20 mouse cellular contexts compared by ENCODE assay signal in the genomic region with DNA sequence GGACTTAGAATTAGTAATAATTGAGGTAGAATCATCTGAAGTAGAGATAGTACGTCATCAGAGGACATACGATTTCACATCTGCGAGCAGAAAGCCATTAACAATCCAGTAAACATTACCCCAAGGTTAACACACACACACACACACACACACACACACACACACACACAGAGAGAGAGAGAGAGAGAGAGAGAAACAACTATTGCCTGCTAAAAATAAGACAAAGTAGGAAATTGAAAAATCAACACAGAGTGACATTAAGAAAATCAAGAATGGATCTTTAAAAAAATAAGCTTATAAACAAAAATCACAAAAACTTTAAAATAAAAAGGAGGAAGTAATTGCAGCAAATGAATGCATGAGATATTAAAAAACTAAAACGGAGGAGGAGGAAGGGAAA. TPM values are rescaled to one million over a fixed set of nuclear protein-coding genes. Genes with fewer than 3 reads are reported as not detected.
A peak's percentile ranks its signal among the peaks of the same experiment; 100 is the strongest.
DNase-seq lines count a peak whose midpoint lies in the region; ATAC-seq and TF ChIP-seq lines count a peak whose summit lies in the region.
"Had no signal": no experiment of that assay in that cellular context is flagged by ENCODE, and none has a peak within 500 bp of the region (broad histone marks: within the 10 kb centered on the region; RNA-seq: fewer than 3 reads in every experiment).

No protein-coding gene starts in this region.

- WGBS in kidney, embryonic 14.5 days = 78% methylated on average over 4 of the region's 4 CpGs

- peaks cover 0 to 26% of the 10 kb centered on the region in 2 experiments; a peak in 2 of 4 replicates for H3K36me3 ChIP-seq in MEL (ENCODE audit: control insufficient read depth in 1 of 2, insufficient read depth in 2 of 2, low read length in 2 of 2)
- H3K36me3 ChIP-seq in kidney, embryonic 14.5 days (ENCODE audit: control insufficient read depth, insufficient read depth, low read length) = peaks cover 4% of the 10 kb centered on the region; the same call in 1 of the 2 replicates

- no peaks in the 10 kb centered on the region for H3K27me3 ChIP-seq in MEL (ENCODE audit: control insufficient read depth in 1 of 2, insufficient read depth in 2 of 2, low read length in 2 of 2)
- no peaks in the 10 kb centered on the region for H3K27me3 ChIP-seq in kidney, embryonic 14.5 days (ENCODE audit: control insufficient read depth, insufficient read depth, low read length)
- H3K27me3 ChIP-seq: CH12.LX, Patski had no signal

- no peak for TF ChIP-seq RAD21 in MEL (IDR thresholded peaks at IDR 0.05; ENCODE audit: low read depth, low read length)

- TF ChIP-seq POLR2A in MEL (IDR thresholded peaks at IDR 0.05; ENCODE audit: control insufficient read depth in 1 of 2, insufficient read depth in 1 of 2, low read depth in 1 of 2, low read length in 2 of 2, poor library complexity in 1 of 2) = no peak

- 0 out of 4 replicates have a peak, but pooled peaks of 1 of the 2 experiments have one; percentile 27 for TF ChIP-seq EP300 in MEL (IDR thresholded peaks at IDR 0.05; ENCODE audit: low read depth in 1 of 2, low read length in 2 of 2)

- no peak for ATAC-seq in kidney, embryonic 14.5 days (ENCODE audit: low FRiP score, low TSS enrichment)
- ATAC-seq: activated CD4-positive, CD25-positive, alpha-beta regulatory T cell, adult 4 months; CD4-positive, CD25-positive, alpha-beta regulatory T cell, adult 4 months; Patski had no signal

- no peaks in the 10 kb centered on the region for H3K79me2 ChIP-seq in MEL (ENCODE audit: control insufficient read depth, insufficient read depth, low read length, poor library complexity)

- DNase-seq in heart, adult 11 months = peak; percentile 10
- DNase-seq in heart, postnatal 25 days (ENCODE audit: low spot score) = no peak
- DNase-seq in MEL (ENCODE audit: low read depth, low spot score) = no peak
- DNase-seq: adrenal gland, adult 2 months; adrenal gland, adult 8-10 months; adrenal gland, postnatal 10 days; adrenal gland, postnatal 14 days; adrenal gland, postnatal 25 days; adrenal gland, postnatal 36 days; B cell, adult 2 months; cerebellum, adult 11 months; cerebellum, adult 11-12 months; cerebellum, adult 18-20 months; cerebellum, adult 2 months had no signal

- H3K4me2 ChIP-seq in kidney, embryonic 14.5 days (replicated peaks; ENCODE audit: low read depth, low read length) = no peak overlapping the region

- no peak for TF ChIP-seq CTCF in MEL (IDR thresholded peaks at IDR 0.05 in 2 of 3, conservative IDR thresholded peaks at IDR 0.05 in 1 of 3; ENCODE audit: control insufficient read depth in 1 of 3, insufficient read depth in 1 of 3, low read depth in 2 of 3, low read length in 3 of 3, poor library complexity in 1 of 3, severe bottlenecking in 1 of 3)

- H3K9ac ChIP-seq in MEL (ENCODE audit: control insufficient read depth, low read depth, low read length, poor library complexity, severe bottlenecking) = peak overlapping the region; percentile 43
- H3K9ac ChIP-seq in kidney, embryonic 14.5 days (ENCODE audit: low read depth, low read length) = no peak overlapping the region

- H3K4me3 ChIP-seq in MEL (ENCODE audit: control insufficient read depth in 1 of 2, insufficient read depth in 1 of 2, low read depth in 2 of 2, low read length in 2 of 2) = peak overlapping the region; percentile 44 to 46
- H3K4me3 ChIP-seq in kidney, embryonic 14.5 days (ENCODE audit: low read length) = no peak overlapping the region

- H3K9me3 ChIP-seq in MEL (replicated peaks; ENCODE audit: insufficient read depth, low read length) = no peaks in the 10 kb centered on the region
- no peaks in the 10 kb centered on the region for H3K9me3 ChIP-seq in kidney, embryonic 14.5 days (ENCODE audit: control insufficient read depth, low read length)
- H3K9me3 ChIP-seq: G1E had no signal

- peaks cover 20 to 24% of the 10 kb centered on the region in 2 experiments for H3K4me1 ChIP-seq in MEL (ENCODE audit: control insufficient read depth in 1 of 2, insufficient read depth in 2 of 2, low read length in 2 of 2)
- no peaks in the 10 kb centered on the region for H3K4me1 ChIP-seq in kidney, embryonic 14.5 days (ENCODE audit: control insufficient read depth, insufficient read depth, low read length)

- intact Hi-C loops in heart, postnatal 25 days (cut with DNase I) = no loop called here

- peak overlapping the region; percentile 64 for H3K27ac ChIP-seq in MEL (ENCODE audit: control insufficient read depth, low read depth, low read length)
- H3K27ac ChIP-seq in kidney, embryonic 14.5 days (ENCODE audit: low read depth, low read length) = no peak overlapping the region

TF ChIP-seq in MEL, 35 proteins besides CTCF, POLR2A, EP300 and RAD21:
- TF ChIP-seq MYC (IDR thresholded peaks at IDR 0.05; ENCODE audit: low read depth, low read length) = 0 out of 2 replicates have a peak, but pooled peaks have one; percentile 15
- no peak for TF ChIP-seq MEF2A (IDR thresholded peaks at IDR 0.05; ENCODE audit: extremely low read depth, insufficient replicate concordance, low read depth, low read length, poor library complexity, severe bottlenecking)
- peak; percentile 41; the same call in 1 of the 2 replicates for TF ChIP-seq MXI1 (IDR thresholded peaks at IDR 0.05; ENCODE audit: low read depth, low read length)
- 0 out of 2 replicates have a peak, but pooled peaks have one; percentile 17 for TF ChIP-seq TCF12 (IDR thresholded peaks at IDR 0.05; ENCODE audit: low read depth, low read length)
- TF ChIP-seq JUND (IDR thresholded peaks at IDR 0.05; ENCODE audit: low read depth, low read length) = peak; percentile 93
- TF ChIP-seq ZNF384 (IDR thresholded peaks at IDR 0.05; ENCODE audit: low read depth, low read length) = no peak
- TF ChIP-seq KAT2A (conservative IDR thresholded peaks at IDR 0.05; ENCODE audit: low read depth, low read length) = no peak
- 0 out of 2 replicates have a peak, but pooled peaks have one; percentile 21 for TF ChIP-seq HCFC1 (IDR thresholded peaks at IDR 0.05; ENCODE audit: low read depth, low read length)
- TF ChIP-seq SIN3A (IDR thresholded peaks at IDR 0.05; ENCODE audit: low read length) = peak; percentile 56; the same call in 1 of the 2 replicates
- 0 out of 2 replicates have a peak, but pooled peaks have one; percentile 8 for TF ChIP-seq ELF1 (IDR thresholded peaks at IDR 0.05; ENCODE audit: low read depth, low read length)
TF ChIP-seq in MEL: peak in this region for 7.

RNA-seq across cellular contexts. Expression of a gene that starts 6.4 kb away (rescaled TPM):
- 1 to 10 TPM; 2.2 to 2.3 TPM for total RNA-seq in heart, postnatal 25 days (2021)
- total RNA-seq in MEL (2012; rRNA removed) = 2.1 and 3.2 TPM in 2 replicates
- 10 to 100 TPM in 1 of 2 experiments, not detected in 1; 10.6 TPM for polyA plus RNA-seq in MEL (2012; ENCODE audit: insufficient read depth in 1 of 2, insufficient read length in 2 of 2, low read depth in 1 of 2, low replicate concordance in 2 of 2, missing spikeins in 1 of 2)
- 14.9 and 21.2 TPM in 2 replicates for polyA plus RNA-seq in kidney, embryonic 14.5 days (2014; fragmentation: Nextera tagmentation; extraction: Ambion mirVana)
